In genomic region chr2:148542340-148542739, GRCm38 (mm10) we compare ENCODE assay signal across 22 mouse cellular contexts.
"Had no signal": no experiment of that assay in that cellular context is flagged by ENCODE, and none has a peak within 500 bp of the region (broad histone marks: within the 10 kb centered on the region; RNA-seq: fewer than 3 reads in every experiment).

No protein-coding gene starts in this region.

- H3K9me3 ChIP-seq: kidney, embryonic 15.5 days; limb, embryonic 12.5 days; liver, embryonic 12.5 days; liver, embryonic 15.5 days; midbrain, embryonic 12.5 days; midbrain, embryonic 15.5 days; neural tube, embryonic 12.5 days; neural tube, embryonic 15.5 days had no signal

- H3K27me3 ChIP-seq: kidney, embryonic 15.5 days; limb, embryonic 12.5 days; liver, embryonic 12.5 days; liver, embryonic 15.5 days; midbrain, embryonic 12.5 days; midbrain, embryonic 15.5 days; neural tube, embryonic 12.5 days; neural tube, embryonic 15.5 days had no signal

- H3K4me3 ChIP-seq: kidney, embryonic 15.5 days; left cerebral cortex, adult 2 months; limb, embryonic 12.5 days; liver, embryonic 12.5 days; liver, embryonic 15.5 days; midbrain, embryonic 12.5 days; midbrain, embryonic 15.5 days; neural tube, embryonic 12.5 days; neural tube, embryonic 15.5 days had no signal

- H3K4me2 ChIP-seq: kidney, embryonic 15.5 days; limb, embryonic 12.5 days; liver, embryonic 12.5 days; liver, embryonic 15.5 days; midbrain, embryonic 12.5 days; midbrain, embryonic 15.5 days; neural tube, embryonic 12.5 days; neural tube, embryonic 15.5 days had no signal

- H3K27ac ChIP-seq: kidney, embryonic 15.5 days; left cerebral cortex, adult 2 months; limb, embryonic 12.5 days; liver, embryonic 12.5 days; liver, embryonic 15.5 days; macrophage; midbrain, embryonic 12.5 days; midbrain, embryonic 15.5 days; neural tube, embryonic 12.5 days; neural tube, embryonic 15.5 days; stomach, postnatal 0 days had no signal

- ATAC-seq: liver, embryonic 12.5 days; midbrain, embryonic 15.5 days had no signal

- H3K36me3 ChIP-seq: kidney, embryonic 15.5 days; limb, embryonic 12.5 days; liver, embryonic 12.5 days; liver, embryonic 15.5 days; midbrain, embryonic 12.5 days; midbrain, embryonic 15.5 days; neural tube, embryonic 12.5 days; neural tube, embryonic 15.5 days had no signal

- DNase-seq: kidney, adult 11 months; kidney, adult 8-10 months; kidney, postnatal 10 days; kidney, postnatal 36 days; layer of hippocampus, postnatal 36 days; liver; lung, adult 18-20 months; right cerebral cortex, adult 18-20 months; right cerebral cortex, postnatal 14 days; right cerebral cortex, postnatal 4 days; thymus, postnatal 36 days had no signal

- H3K9ac ChIP-seq: kidney, embryonic 15.5 days; limb, embryonic 12.5 days; liver, embryonic 12.5 days; liver, embryonic 15.5 days; midbrain, embryonic 12.5 days; midbrain, embryonic 15.5 days; neural tube, embryonic 12.5 days; neural tube, embryonic 15.5 days had no signal

- H3K4me1 ChIP-seq: kidney, embryonic 15.5 days; limb, embryonic 12.5 days; liver, embryonic 12.5 days; liver, embryonic 15.5 days; midbrain, embryonic 12.5 days; midbrain, embryonic 15.5 days; neural tube, embryonic 12.5 days; neural tube, embryonic 15.5 days had no signal
